Mouse (Mus musculus): ENCODE measurements at regions not wholly inside any gene's neighbourhood (a gene's known extent, or its start where the extent isn't known, plus 50 kb on each side); places are given as distances from the start of the nearest gene placed in this dataset.

DNA sequence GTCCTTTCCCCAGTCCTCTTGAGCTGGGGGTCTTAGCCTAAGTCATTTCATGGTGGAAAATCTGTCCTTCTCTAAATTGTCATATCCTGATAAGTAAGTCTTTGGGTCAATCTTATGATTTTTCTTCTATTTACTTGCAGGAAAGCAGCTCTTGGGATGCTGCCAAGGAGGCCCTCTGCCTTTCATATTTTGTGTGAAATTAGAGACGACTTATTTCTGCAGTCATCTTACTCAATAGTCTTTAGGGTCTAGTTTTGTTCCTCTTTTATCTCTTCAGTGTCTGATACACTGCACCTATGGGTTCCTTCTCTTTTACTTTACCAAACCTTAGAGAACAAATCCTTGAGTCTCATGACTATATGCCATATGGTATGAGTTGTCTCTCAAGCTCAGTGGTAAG is 196.0 kb upstream of the Jun start:
- H3K27me3 ChIP-seq (ENCODE audit: control insufficient read depth, insufficient read depth, low read length): no peaks in the 10 kb centered on the region
- H3K79me2 ChIP-seq (replicated peaks; ENCODE audit: control insufficient read depth, insufficient read depth, low read length): no peaks in the 10 kb centered on the region
- intact Hi-C loops (cut with DNase I): no loop called here
- H3K4me3 ChIP-seq: no peak overlapping the region
- no peak overlapping the region for H3K9ac ChIP-seq (ENCODE audit: low read depth, low read length)
- H3K27ac ChIP-seq: no peak overlapping the region
- WGBS: 47% methylated on average over 1 of the region's 1 CpGs
- no peaks in the 10 kb centered on the region for H3K36me3 ChIP-seq (ENCODE audit: control insufficient read depth, insufficient read depth, low read length)
- TF ChIP-seq CTCF (IDR thresholded peaks at IDR 0.05) (no peak), POLR2A (IDR thresholded peaks at IDR 0.05; ENCODE audit: insufficient read depth, low read depth, low read length) (no peak), EP300 (IDR thresholded peaks at IDR 0.05; ENCODE audit: insufficient read depth, low read depth, low read length) (no peak)
- H3K4me1 ChIP-seq (ENCODE audit: control insufficient read depth, insufficient read depth, low read length): no peaks in the 10 kb centered on the region
- DNase-seq: no peak

DNA sequence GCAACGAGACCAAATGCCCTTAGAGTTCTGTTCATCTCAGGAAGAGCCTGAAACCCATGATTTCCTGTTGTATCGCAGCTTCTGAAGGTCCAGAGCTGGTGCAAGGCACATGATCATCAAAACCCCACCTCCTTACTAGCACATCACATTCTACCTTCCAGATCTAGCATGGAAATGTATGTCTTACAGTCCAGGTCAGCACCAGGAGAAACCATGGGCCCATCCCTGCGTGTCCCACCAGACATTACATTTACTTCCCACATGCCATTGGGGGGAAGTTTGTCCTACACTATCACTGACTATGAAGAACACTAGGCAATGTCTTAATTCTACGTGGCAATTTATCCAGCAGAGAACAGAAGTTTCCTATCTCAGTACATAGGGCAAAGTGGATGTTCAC is 197.0 kb upstream of the Jun start:
- Histone ChIP-seq H3K27me3 (ENCODE audit: control insufficient read depth, insufficient read depth, low read length) (no peaks in the 10 kb centered on the region), H3K4me3 (no peak overlapping the region), H3K79me2 (replicated peaks; ENCODE audit: control insufficient read depth, insufficient read depth, low read length) (no peaks in the 10 kb centered on the region), H3K9ac (ENCODE audit: low read depth, low read length) (no peak overlapping the region), H3K4me1 (ENCODE audit: control insufficient read depth, insufficient read depth, low read length) (no peaks in the 10 kb centered on the region), H3K36me3 (ENCODE audit: control insufficient read depth, insufficient read depth, low read length) (no peaks in the 10 kb centered on the region), H3K27ac (no peak overlapping the region)
- TF ChIP-seq POLR2A (IDR thresholded peaks at IDR 0.05; ENCODE audit: insufficient read depth, low read depth, low read length) (no peak), EP300 (IDR thresholded peaks at IDR 0.05; ENCODE audit: insufficient read depth, low read depth, low read length) (no peak), CTCF (IDR thresholded peaks at IDR 0.05) (no peak)
- 77% methylated on average over 4 of the region's 4 CpGs for WGBS
- no peak for DNase-seq
- intact Hi-C loops (cut with DNase I): no loop called here

DNA sequence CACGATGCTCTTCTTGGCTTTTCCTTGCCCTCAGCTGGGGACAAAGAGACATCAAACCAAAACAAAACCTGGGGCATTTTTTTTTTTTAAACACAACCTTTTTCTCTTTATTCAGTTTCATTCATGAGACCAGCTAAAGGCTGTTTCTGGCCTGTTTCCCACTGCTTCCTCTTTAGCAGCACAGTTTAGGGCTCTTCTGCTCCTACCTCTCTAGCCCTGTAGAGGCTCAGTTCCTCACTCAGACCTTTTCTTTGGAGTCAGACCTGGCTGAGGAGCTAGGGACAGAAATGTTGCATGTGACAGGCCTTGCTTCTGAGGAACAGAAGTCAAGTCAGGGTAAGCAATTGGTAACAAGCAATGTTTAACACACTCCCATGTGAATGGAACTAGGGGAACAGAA is 198.1 kb upstream of the Jun start:
- 58% methylated on average over 1 of the region's 1 CpGs for WGBS
- H3K79me2 ChIP-seq (replicated peaks; ENCODE audit: control insufficient read depth, insufficient read depth, low read length): no peaks in the 10 kb centered on the region
- intact Hi-C loops (cut with DNase I): no loop called here

DNA sequence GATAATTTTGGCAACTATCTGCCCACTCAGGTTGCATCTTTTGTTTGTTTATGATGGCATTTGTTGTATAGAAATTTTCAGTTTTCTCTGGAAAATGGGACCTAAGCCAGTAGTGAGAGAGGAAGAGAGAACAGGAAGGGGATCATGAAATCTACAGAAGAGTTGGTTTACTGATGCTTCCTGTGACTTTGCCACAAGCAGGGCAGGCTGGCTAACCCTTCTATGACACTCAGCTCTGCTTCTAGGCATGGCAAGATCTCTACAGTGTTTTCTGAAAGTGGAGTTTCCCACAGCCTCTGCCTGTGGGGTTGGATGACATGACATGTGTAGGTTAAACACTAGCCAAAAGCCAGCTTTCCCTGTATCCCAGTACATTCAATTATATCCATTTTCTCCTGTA is 217.7 kb upstream of the Jun start:
- H3K27ac ChIP-seq: no peak overlapping the region
- no peaks in the 10 kb centered on the region for H3K36me3 ChIP-seq (ENCODE audit: control insufficient read depth, insufficient read depth, low read length)
- no peaks in the 10 kb centered on the region for H3K4me1 ChIP-seq (ENCODE audit: control insufficient read depth, insufficient read depth, low read length)
- no peaks in the 10 kb centered on the region for H3K79me2 ChIP-seq (replicated peaks; ENCODE audit: control insufficient read depth, insufficient read depth, low read length)
- no peaks in the 10 kb centered on the region for H3K27me3 ChIP-seq (ENCODE audit: control insufficient read depth, insufficient read depth, low read length)
- H3K4me3 ChIP-seq: no peak overlapping the region
- TF ChIP-seq POLR2A (IDR thresholded peaks at IDR 0.05; ENCODE audit: insufficient read depth, low read depth, low read length): no peak
- TF ChIP-seq CTCF (IDR thresholded peaks at IDR 0.05): no peak
- no peak for TF ChIP-seq EP300 (IDR thresholded peaks at IDR 0.05; ENCODE audit: insufficient read depth, low read depth, low read length)
- no peak for DNase-seq
- no peak overlapping the region for H3K9ac ChIP-seq (ENCODE audit: low read depth, low read length)
- intact Hi-C loops (cut with DNase I): no loop called here

More for the DNA sequence above, 198.1 kb upstream of the Jun start:
- H3K4me1 ChIP-seq (ENCODE audit: control insufficient read depth, insufficient read depth, low read length): no peaks in the 10 kb centered on the region
- no peak overlapping the region for H3K27ac ChIP-seq
- H3K36me3 ChIP-seq (ENCODE audit: control insufficient read depth, insufficient read depth, low read length): no peaks in the 10 kb centered on the region
- H3K4me3 ChIP-seq: no peak overlapping the region
- no peak for TF ChIP-seq CTCF (IDR thresholded peaks at IDR 0.05)
- no peak for TF ChIP-seq EP300 (IDR thresholded peaks at IDR 0.05; ENCODE audit: insufficient read depth, low read depth, low read length)
- TF ChIP-seq POLR2A (IDR thresholded peaks at IDR 0.05; ENCODE audit: insufficient read depth, low read depth, low read length): no peak
- no peaks in the 10 kb centered on the region for H3K27me3 ChIP-seq (ENCODE audit: control insufficient read depth, insufficient read depth, low read length)
- no peak overlapping the region for H3K9ac ChIP-seq (ENCODE audit: low read depth, low read length)
- DNase-seq: no peak

DNA sequence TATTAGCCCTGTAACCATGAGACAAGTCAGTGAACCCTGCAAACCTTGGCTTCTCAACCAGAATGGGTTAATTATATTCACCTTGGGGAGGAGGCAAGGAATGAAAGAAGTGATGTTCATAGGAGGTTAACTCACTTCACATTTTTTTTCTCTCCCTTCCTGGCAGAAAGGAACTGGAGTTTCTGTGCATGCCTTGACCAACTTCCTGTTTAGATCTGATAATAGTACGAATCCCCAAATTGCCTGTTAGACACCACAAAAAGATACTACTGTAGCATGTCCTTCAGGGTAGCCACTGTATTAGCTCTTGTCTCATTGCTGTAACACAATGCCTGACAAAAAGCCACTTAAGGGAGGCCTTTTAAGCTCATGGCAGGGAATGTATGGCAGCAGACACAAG is 218.4 kb upstream of the Jun start:
- intact Hi-C loops (cut with DNase I): no loop called here
- Histone ChIP-seq H3K36me3 (ENCODE audit: control insufficient read depth, insufficient read depth, low read length) (no peaks in the 10 kb centered on the region), H3K27ac (no peak overlapping the region), H3K4me3 (no peak overlapping the region), H3K4me1 (ENCODE audit: control insufficient read depth, insufficient read depth, low read length) (no peaks in the 10 kb centered on the region), H3K9ac (ENCODE audit: low read depth, low read length) (no peak overlapping the region), H3K27me3 (ENCODE audit: control insufficient read depth, insufficient read depth, low read length) (no peaks in the 10 kb centered on the region), H3K79me2 (replicated peaks; ENCODE audit: control insufficient read depth, insufficient read depth, low read length) (no peaks in the 10 kb centered on the region)
- TF ChIP-seq POLR2A (IDR thresholded peaks at IDR 0.05; ENCODE audit: insufficient read depth, low read depth, low read length) (no peak), EP300 (IDR thresholded peaks at IDR 0.05; ENCODE audit: insufficient read depth, low read depth, low read length) (no peak), CTCF (IDR thresholded peaks at IDR 0.05) (no peak)
- 44% methylated on average over 1 of the region's 1 CpGs for whole genome bisulfite sequencing
- no peak for DNase-seq

DNA sequence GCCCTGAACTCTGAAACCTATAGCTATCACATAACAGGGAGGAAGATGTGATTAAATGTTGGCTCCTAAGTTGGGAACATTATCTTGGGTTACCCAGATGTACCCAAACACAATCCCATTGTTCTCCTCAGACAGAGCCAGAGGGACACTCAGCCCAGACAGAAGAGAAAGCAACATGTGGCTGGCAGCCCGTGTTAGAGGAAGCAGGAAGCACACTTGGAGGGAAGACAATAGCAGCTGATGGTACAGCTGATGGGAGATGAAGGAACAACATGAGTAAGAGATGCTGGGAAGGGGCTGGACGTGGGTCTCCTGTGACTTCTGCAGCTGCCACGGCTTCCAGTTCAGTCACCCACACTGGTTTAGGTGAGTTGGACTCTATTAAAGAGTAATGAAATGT is 224.2 kb upstream of the Jun start:
- no peak overlapping the region for H3K27ac ChIP-seq
- DNase-seq: no peak
- no peaks in the 10 kb centered on the region for H3K79me2 ChIP-seq (replicated peaks; ENCODE audit: control insufficient read depth, insufficient read depth, low read length)
- H3K27me3 ChIP-seq (ENCODE audit: control insufficient read depth, insufficient read depth, low read length): no peaks in the 10 kb centered on the region
- TF ChIP-seq POLR2A (IDR thresholded peaks at IDR 0.05; ENCODE audit: insufficient read depth, low read depth, low read length) (no peak), EP300 (IDR thresholded peaks at IDR 0.05; ENCODE audit: insufficient read depth, low read depth, low read length) (no peak), CTCF (IDR thresholded peaks at IDR 0.05) (no peak)
- no peak overlapping the region for H3K4me3 ChIP-seq
- no peak overlapping the region for H3K9ac ChIP-seq (ENCODE audit: low read depth, low read length)
- no peaks in the 10 kb centered on the region for H3K36me3 ChIP-seq (ENCODE audit: control insufficient read depth, insufficient read depth, low read length)
- no peaks in the 10 kb centered on the region; the same call in 1 of the 2 replicates for H3K4me1 ChIP-seq (ENCODE audit: control insufficient read depth, insufficient read depth, low read length)
- intact Hi-C loops (cut with DNase I): no loop called here
- 51% methylated on average over 3 of the region's 3 CpGs for WGBS
